Mouse (Mus musculus) megakaryocyte progenitor cell, adult 5-6 weeks (primary cell): ENCODE data around the gene Slc25a1. TPM values are rescaled to one million over a fixed set of nuclear protein-coding genes. Genes with fewer than 3 reads are reported as not detected.
"Not testable (repeated sequence)": the region's sequence is repeated elsewhere in the genome, so short reads cannot be mapped to it uniquely, and the experiment has no call there.

Source experiments
- ATAC-seq: replicated peaks from 2 replicates; pipeline ENCODE4 v1.8.0; 2016; ENCODE audit warnings: mild to moderate bottlenecking, moderate TSS enrichment, inconsistent platforms; ENCODE audit not compliant: poor library complexity
- total RNA-seq, 2 experiments: library from RNA; stranded (forward) in 1 of 2; stranded (reverse) in 1 of 2; fragments of 157-497, 149-512 nt in 1 of 2; fragments of 200-1000 nt in 1 of 2; gene quantifications; 2 replicates each; pipeline versions ENCODE4 v1.2.3 to v1.2.4; 2015 to 2017

The Slc25a1 gene
- total RNA-seq (2015), result 23.0 and 27.2 TPM in 2 replicates
- total RNA-seq (2017), result 35.4 and 50.6 TPM in 2 replicates

- peak; percentile 65 for ATAC-seq
These were observed at the start of gene Slc25a1 for GRCm38 (mm10) chr16:17928087-17928580. Gene Slc25a1 (minus strand): TSS chr16:17928219.

GRCm38 (mm10) chr16:17971853-17972252, 43.8 kb upstream of the Slc25a1 start:
- ATAC-seq, result no peak

- ATAC-seq, result no peak
These were observed 34.1 kb upstream of the Slc25a1 start for GRCm38 (mm10) chr16:17962091-17962490.

GRCm38 (mm10) chr16:17956052-17956638, 28.1 kb upstream of the Slc25a1 start:
- not testable (repeated sequence) for ATAC-seq

- no peak for ATAC-seq
These were observed 23.6 kb upstream of the Slc25a1 start for GRCm38 (mm10) chr16:17951618-17952017.

- no peak for ATAC-seq
These were observed 22.0 kb upstream of the Slc25a1 start for GRCm38 (mm10) chr16:17950068-17950467.

- ATAC-seq, result no peak
These were observed 21.4 kb upstream of the Slc25a1 start for GRCm38 (mm10) chr16:17949421-17949877.

- ATAC-seq, result no peak
These were observed 17.2 kb upstream of the Slc25a1 start for GRCm38 (mm10) chr16:17945081-17945831.

- ATAC-seq, result no peak
These were observed 15.4 kb upstream of the Slc25a1 start for GRCm38 (mm10) chr16:17943466-17943865.

- peak; percentile 75 for ATAC-seq
These were observed 11.3 kb upstream of the Slc25a1 start for GRCm38 (mm10) chr16:17939255-17939751.

GRCm38 (mm10) chr16:17938821-17939220, 10.8 kb upstream of the Slc25a1 start:
- ATAC-seq, result peak; percentile 89

GRCm38 (mm10) chr16:17938187-17938586, 10.2 kb upstream of the Slc25a1 start:
- no peak for ATAC-seq

GRCm38 (mm10) chr16:17936776-17937175, 8.8 kb upstream of the Slc25a1 start:
- no peak for ATAC-seq

- peak; percentile 44 for ATAC-seq
These were observed 6.5 kb upstream of the Slc25a1 start for GRCm38 (mm10) chr16:17934445-17934910.

- ATAC-seq, result peak; percentile 54
These were observed 5.8 kb upstream of the Slc25a1 start for GRCm38 (mm10) chr16:17933594-17934444.

- no peak for ATAC-seq
These were observed 4.0 kb upstream of the Slc25a1 start for GRCm38 (mm10) chr16:17931906-17932460.

GRCm38 (mm10) chr16:17929631-17930030, 1.6 kb upstream of the Slc25a1 start:
- no peak for ATAC-seq

- ATAC-seq, result no peak
These were observed 1.2 kb upstream of the Slc25a1 start for GRCm38 (mm10) chr16:17929211-17929610.

- ATAC-seq, result peak; percentile 82
These were observed 647 bp upstream of the Slc25a1 start for GRCm38 (mm10) chr16:17928627-17929104.

- no peak for ATAC-seq
These were observed 502 bp downstream of the Slc25a1 start for GRCm38 (mm10) chr16:17927351-17928082.
